Mouse (Mus musculus) neural tube, embryonic 12.5 days (tissue): ENCODE results near the gene Tas2r134. TPM values are rescaled to one million over a fixed set of nuclear protein-coding genes. Genes with fewer than 3 reads are reported as not detected.

Source experiments
- ATAC-seq: fragments of 200-750 bp; cut with Nextera tagmentation; 2 replicates; pipeline ENCODE4 v1.8.0; 2017; ENCODE audit warnings: low read depth, mild to moderate bottlenecking, moderate TSS enrichment, moderate library complexity; ENCODE audit not compliant: low FRiP score
- H3K27ac ChIP-seq: fragments of 300-500 bp; sonication (generic); 2 replicates; pipeline ENCODE4 v1.5.1; 2016
- H3K27me3 ChIP-seq: fragments of 300-500 bp; sonication (generic); replicated peaks from 2 replicates; pipeline ENCODE4 v1.6.1; 2016; ENCODE audit warnings: mild to moderate bottlenecking
- H3K36me3 ChIP-seq: fragments of 300-500 bp; sonication (generic); 2 replicates; pipeline ENCODE4 v1.6.1; 2016; ENCODE audit warnings: mild to moderate bottlenecking
- H3K4me1 ChIP-seq: fragments of 300-500 bp; sonication (generic); 2 replicates; pipeline ENCODE4 v1.6.1; 2016
- H3K4me2 ChIP-seq: fragments of 300-500 bp; sonication (generic); replicated peaks from 2 replicates; pipeline ENCODE4 v1.6.1; 2016; ENCODE audit warnings: mild to moderate bottlenecking
- H3K4me3 ChIP-seq: fragments of 300-500 bp; sonication (generic); 2 replicates; pipeline ENCODE4 v1.5.1; 2016
- H3K9ac ChIP-seq: fragments of 300-500 bp; sonication (generic); 2 replicates; pipeline ENCODE4 v1.6.1; 2016; ENCODE audit warnings: mild to moderate bottlenecking
- H3K9me3 ChIP-seq: fragments of 300-500 bp; sonication (generic); 2 replicates; pipeline ENCODE4 v1.6.1; 2016; ENCODE audit warnings: mild to moderate bottlenecking
- WGBS: fragments of 180-500 bp; shearing (Covaris S2); methylation state at CpG from one replicate; pipeline ENCODE4 v1.1.7; 2016; 5-methylcytosine and 5-hydroxymethylcytosine counted together
- polyA plus RNA-seq: library from polyadenylated mRNA; unstranded; fragments of >200 nt; fragmentation: Nextera tagmentation; extraction: Ambion mirVana; gene quantifications from 2 replicates; pipeline ENCODE4 v1.2.1, GENCODE M21; 2016

The Tas2r134 gene
- not detected in 2 replicates for polyA plus RNA-seq

DNA sequence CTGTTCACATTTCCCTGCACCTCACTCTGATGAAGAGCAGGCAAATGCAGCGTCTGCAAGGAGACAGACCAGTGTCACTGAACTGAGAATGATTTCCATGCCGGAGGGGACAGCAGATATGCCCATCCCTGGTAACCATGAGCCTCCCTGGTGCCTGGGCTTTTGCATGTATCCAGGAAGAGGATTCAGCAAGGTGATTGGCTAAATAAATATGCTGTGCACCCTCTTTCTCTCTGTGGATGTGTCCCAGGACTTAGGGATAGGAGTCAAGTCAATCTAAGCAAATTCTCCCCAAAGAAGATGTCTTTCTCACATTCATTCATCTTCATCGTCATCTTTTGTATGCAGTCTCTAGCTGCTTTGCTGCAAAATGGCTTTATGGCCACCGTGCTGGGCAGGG, at the start of gene Tas2r134:
Tas2r134 (plus strand) TSS at position 301 of the 400 bp plus-strand sequence.
- Histone ChIP-seq H3K36me3 (no peaks in the 10 kb centered on the region), H3K9me3 (no peaks in the 10 kb centered on the region), H3K4me2 (no peak within 1 kb of the TSS), H3K9ac (no peak within 1 kb of the TSS), H3K27ac (no peak within 1 kb of the TSS), H3K4me3 (no peak within 1 kb of the TSS), H3K4me1 (no peaks in the 10 kb centered on the region), H3K27me3 (no peaks in the 10 kb centered on the region)
- WGBS = 84% methylated on average over 4 of the region's 4 CpGs
- ATAC-seq = no peak

DNA sequence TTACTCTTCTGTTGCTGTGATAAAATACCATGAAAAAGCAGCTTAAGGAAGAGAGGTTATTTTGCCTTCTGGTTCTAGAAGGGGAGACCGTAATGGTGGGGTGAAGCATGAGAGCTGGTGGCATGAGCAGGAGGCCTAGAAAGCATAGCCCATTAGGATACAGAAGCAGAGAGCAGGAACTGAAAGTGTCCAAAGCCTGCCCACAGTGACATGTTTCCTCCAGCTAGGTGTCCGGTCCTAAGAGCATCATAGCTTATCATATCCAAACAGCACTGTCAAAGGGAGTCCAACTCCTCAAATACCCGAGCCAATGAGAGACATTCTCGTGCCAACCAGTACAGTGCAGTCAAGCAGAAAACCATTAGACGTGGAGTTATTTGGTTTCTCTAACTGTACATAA, 47.5 kb upstream of the Tas2r134 start:
- ATAC-seq = no peak
- no peak overlapping the region for H3K27ac ChIP-seq
- WGBS = 79% methylated on average over 5 of the region's 5 CpGs

DNA sequence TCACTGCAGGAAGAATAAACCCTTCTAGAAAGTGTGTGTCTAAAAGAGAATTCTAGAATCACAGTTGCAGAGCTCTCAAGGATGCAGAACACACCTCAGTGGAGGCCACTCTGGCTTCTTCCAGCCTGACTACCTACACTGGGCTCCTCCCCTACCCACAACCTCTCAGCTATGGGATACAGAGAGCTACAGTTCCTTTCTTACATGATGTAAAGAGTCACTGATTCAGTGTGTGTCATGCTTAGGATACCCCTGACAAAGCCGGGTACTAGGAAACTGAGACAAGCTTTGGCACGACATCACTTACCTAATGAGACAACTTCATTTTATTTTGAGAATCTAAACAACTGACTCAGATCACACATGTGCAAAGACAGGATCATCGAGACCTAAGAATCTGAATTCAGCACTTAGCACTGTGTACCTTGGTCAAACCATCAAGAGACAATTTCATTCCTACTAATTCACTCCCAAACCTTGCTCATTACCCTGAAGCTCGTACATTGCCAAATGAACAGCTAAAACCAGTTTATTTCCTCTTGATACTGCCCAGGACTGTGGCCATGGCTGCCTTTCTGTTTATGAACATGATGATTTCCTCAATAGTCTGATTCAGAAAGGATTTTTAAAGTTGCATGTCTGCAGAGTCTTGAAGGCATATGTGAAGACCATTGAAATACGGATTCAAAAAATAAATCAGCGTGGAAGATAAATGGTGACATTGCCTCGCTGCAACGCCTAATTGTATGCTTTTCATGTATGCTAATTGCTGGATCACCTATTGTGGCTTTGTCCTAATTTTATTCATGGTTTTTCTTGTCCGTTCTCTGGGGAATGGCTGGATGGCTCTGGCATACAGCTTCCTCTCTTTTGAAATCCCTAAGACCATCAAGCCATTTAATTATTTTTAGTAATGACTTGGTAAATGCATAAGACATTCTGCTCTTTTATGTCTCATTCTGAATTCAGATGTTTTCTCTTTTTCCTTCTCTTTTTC, 43.0 kb upstream of the Tas2r134 start:
- Histone ChIP-seq H3K9me3 (no peaks in the 10 kb centered on the region), H3K36me3 (no peaks in the 10 kb centered on the region), H3K27me3 (no peaks in the 10 kb centered on the region), H3K4me1 (peaks cover 15% of the 10 kb centered on the region), H3K27ac (0 out of 2 replicates have a peak overlapping the region, but pooled peaks have one; percentile 22), H3K4me3 (no peak overlapping the region), H3K9ac (no peak overlapping the region), H3K4me2 (no peak overlapping the region)
- peak; percentile 88 for ATAC-seq
- 33% methylated on average over 9 of the region's 9 CpGs for WGBS

More for the DNA sequence above, 47.5 kb upstream of the Tas2r134 start:
- Histone ChIP-seq H3K36me3 (no peaks in the 10 kb centered on the region), H3K9ac (no peak overlapping the region), H3K27me3 (no peaks in the 10 kb centered on the region), H3K9me3 (no peaks in the 10 kb centered on the region), H3K4me2 (no peak overlapping the region), H3K4me3 (no peak overlapping the region), H3K4me1 (peaks cover 13% of the 10 kb centered on the region)

DNA sequence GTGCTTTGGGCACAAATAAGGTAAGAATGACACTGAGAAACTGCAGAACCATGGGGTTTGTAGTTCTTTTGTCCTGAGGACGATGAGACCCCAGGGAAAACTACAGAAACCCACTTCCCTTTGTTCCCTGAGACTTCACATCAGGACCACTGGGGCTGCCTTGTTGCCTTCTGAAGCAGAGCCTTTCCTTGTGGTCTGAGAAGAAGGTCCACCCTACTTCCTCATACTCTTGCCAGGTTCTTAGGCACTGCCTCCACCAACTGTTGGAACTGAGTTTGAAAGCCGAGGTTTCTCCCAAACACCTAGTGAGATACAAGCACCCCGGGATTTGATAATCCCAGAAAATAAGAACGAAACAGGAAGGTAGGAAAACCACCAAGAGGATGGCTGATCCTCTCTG, 39.0 kb upstream of the Tas2r134 start:
- 86% methylated on average over 4 of the region's 4 CpGs for WGBS

DNA sequence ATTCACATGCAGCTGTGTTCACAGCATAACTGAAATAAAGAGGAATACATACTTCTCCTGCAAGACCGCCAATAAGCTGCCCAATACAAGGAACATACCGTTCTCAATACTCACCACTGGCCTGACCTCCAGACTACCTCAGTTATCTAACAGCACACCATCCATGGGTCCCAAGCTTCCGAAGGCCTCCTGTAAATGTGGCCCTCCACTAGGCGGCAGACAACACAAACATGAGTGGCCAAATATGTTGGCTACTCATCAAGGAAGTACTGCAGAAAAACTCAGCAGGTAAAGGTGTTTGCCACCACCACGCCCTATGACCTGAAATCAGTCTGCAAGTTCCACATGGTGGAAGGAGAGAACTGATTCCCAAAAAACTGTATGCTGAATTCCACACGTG, 38.4 kb upstream of the Tas2r134 start:
- Histone ChIP-seq H3K27ac (no peak overlapping the region), H3K4me1 (peaks cover 10% of the 10 kb centered on the region), H3K36me3 (no peaks in the 10 kb centered on the region), H3K4me3 (no peak overlapping the region), H3K27me3 (no peaks in the 10 kb centered on the region), H3K4me2 (no peak overlapping the region), H3K9ac (no peak overlapping the region), H3K9me3 (no peaks in the 10 kb centered on the region)
- ATAC-seq = no peak
- WGBS = 75% methylated on average over 6 of the region's 6 CpGs

More for the DNA sequence above, 39.0 kb upstream of the Tas2r134 start:
- Histone ChIP-seq H3K36me3 (no peaks in the 10 kb centered on the region), H3K9me3 (no peaks in the 10 kb centered on the region), H3K9ac (no peak overlapping the region), H3K4me3 (no peak overlapping the region), H3K4me1 (peaks cover 15% of the 10 kb centered on the region), H3K27ac (no peak overlapping the region), H3K27me3 (no peaks in the 10 kb centered on the region), H3K4me2 (no peak overlapping the region)
- ATAC-seq = no peak

DNA sequence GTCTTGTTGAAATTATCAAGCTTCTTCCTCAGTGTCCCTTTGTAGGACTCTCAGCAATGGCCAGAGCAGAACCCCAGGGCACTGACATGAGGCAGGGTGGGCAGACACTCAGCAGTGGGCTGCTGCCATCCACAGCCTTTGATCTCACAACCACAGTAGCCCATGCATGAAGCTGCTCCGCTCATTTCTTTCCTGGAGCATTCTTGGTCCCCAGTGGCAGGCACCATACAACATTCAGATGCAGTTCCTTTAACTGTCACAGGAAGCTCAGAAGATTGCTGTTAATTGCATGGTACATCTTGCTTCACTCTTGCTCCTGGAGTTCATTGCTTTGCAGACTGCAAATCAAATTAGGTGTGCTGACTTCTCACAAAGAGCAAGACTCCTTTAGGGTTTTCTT, 37.7 kb upstream of the Tas2r134 start:
- ATAC-seq = no peak
- no peak overlapping the region for H3K27ac ChIP-seq
- H3K36me3 ChIP-seq = no peaks in the 10 kb centered on the region

DNA sequence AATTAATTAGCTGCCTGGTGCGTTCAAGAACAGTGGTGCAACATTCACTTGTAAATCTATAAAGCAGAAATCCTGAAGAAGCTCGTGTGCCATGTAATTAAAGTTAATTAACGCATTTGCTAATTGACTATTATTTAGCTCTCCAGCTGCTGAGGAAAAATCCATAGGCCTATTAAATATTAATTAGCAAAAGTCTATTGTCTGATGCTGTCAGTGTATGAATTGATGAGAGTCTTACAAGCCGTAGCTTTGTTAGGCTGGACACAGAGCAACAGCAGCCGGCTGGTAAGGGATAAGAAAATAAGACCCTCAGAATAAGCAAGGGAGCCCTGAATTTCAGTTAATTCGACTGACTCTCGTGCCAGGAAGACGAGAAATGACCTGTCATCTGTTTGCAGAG, 37.0 kb upstream of the Tas2r134 start:
- no peak overlapping the region for H3K4me3 ChIP-seq
- no peak for ATAC-seq

More for the DNA sequence above, 37.7 kb upstream of the Tas2r134 start:
- peaks cover 3% of the 10 kb centered on the region; the same call in 1 of the 2 replicates for H3K4me1 ChIP-seq
- no peak overlapping the region for H3K4me3 ChIP-seq
- WGBS = 29% methylated on average over 1 of the region's 1 CpGs
- H3K4me2 ChIP-seq = no peak overlapping the region
- H3K9me3 ChIP-seq = no peaks in the 10 kb centered on the region
- no peak overlapping the region for H3K9ac ChIP-seq
- H3K27me3 ChIP-seq = no peaks in the 10 kb centered on the region

DNA sequence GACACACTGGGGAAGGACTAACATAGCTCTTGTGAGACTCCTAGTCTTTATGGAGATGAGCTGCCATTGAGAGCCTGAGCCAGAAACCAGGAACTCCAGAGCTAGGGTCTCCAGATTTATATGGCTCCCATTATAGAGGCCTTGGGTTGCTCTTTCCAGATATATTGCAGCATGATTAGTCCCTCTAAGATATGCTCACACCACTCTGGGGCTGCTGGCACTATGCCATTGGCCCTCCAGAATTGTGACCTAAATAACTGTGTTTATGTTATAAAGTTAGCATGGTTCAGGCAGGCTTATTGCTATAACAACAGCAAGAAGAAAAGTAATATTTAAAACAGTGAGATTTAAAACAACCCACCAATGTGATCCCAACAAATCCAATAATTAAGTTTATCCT, 35.2 kb upstream of the Tas2r134 start:
- Histone ChIP-seq H3K4me3 (no peak overlapping the region), H3K4me1 (no peaks in the 10 kb centered on the region; the same call in 1 of the 2 replicates), H3K9ac (no peak overlapping the region), H3K4me2 (no peak overlapping the region), H3K36me3 (no peaks in the 10 kb centered on the region), H3K9me3 (no peaks in the 10 kb centered on the region), H3K27me3 (no peaks in the 10 kb centered on the region), H3K27ac (no peak overlapping the region)
- ATAC-seq = no peak

More for the DNA sequence above, 37.0 kb upstream of the Tas2r134 start:
- Histone ChIP-seq H3K27me3 (no peaks in the 10 kb centered on the region), H3K4me1 (no peaks in the 10 kb centered on the region; the same call in 1 of the 2 replicates), H3K27ac (no peak overlapping the region), H3K4me2 (no peak overlapping the region), H3K36me3 (no peaks in the 10 kb centered on the region), H3K9me3 (no peaks in the 10 kb centered on the region), H3K9ac (no peak overlapping the region)
- 46% methylated on average over 8 of the region's 8 CpGs for WGBS

DNA sequence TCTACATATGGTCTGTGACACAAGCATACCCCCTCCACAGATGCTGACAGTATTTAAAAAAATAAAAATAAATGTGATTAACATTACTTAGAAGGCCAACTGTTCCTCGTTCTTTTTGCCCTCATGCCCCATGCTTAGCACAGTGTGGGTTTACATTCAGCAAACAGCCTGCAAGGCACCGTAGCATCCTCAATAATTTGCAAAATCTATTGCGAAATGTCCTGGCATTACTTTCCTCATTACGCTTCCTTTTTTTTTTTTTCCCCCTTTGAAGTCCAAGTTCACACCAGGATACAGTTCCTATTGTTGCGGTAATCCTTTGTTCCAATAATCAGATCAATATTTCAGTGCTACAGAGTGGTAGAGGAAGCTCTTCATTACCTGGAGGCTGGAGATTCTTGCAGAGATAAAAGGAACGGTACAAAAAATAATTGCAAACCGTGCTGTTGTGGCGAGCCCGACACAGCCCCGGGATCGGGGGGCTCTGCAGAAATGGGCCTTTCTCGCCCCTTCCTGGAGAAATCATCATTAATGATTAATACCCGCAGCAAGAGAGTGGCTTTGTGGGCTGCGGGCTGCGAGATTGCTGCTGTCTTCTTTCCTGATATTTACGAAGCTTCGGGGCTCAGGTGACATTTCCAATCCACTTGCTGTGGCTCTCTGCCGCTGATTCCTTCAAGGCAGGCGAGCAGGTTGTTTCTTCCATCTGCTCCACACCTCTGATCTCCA, 27.7 kb upstream of the Tas2r134 start:
- H3K36me3 ChIP-seq = no peaks in the 10 kb centered on the region
- H3K27ac ChIP-seq = no peak overlapping the region
- peak overlapping the region; percentile 41 for H3K4me2 ChIP-seq
- 0 out of 2 replicates have a peak, but pooled peaks cover 3% of the 10 kb centered on the region for H3K4me1 ChIP-seq
- no peaks in the 10 kb centered on the region for H3K9me3 ChIP-seq
- whole genome bisulfite sequencing = 48% methylated on average over 19 of the region's 19 CpGs
- H3K4me3 ChIP-seq = no peak overlapping the region
- peak; percentile 39; the same call in 1 of the 2 replicates for ATAC-seq
- peak overlapping the region; percentile 35; the same call in 1 of the 2 replicates for H3K9ac ChIP-seq
- no peaks in the 10 kb centered on the region for H3K27me3 ChIP-seq

DNA sequence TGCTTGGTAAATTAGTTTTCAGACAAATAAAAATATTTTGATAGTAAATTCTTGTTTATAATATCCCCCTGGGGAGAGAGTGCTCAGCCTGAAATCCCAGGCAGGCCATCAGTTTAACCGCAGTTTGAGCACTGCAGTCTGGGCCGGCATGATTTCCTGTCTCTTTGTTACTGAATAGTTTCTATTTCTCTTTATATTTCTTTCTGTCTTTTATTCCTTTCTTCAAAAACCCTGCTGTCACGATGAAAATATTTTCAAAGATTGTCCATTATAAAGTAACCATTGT, 27.2 kb upstream of the Tas2r134 start:
- H3K36me3 ChIP-seq = no peaks in the 10 kb centered on the region
- peak overlapping the region; percentile 41; the same call in 1 of the 2 replicates for H3K4me2 ChIP-seq
- 38% methylated on average over 3 of the region's 3 CpGs for WGBS
- no peaks in the 10 kb centered on the region for H3K9me3 ChIP-seq
- H3K9ac ChIP-seq = no peak overlapping the region
- ATAC-seq = no peak; the same call in 1 of the 2 replicates
- H3K27me3 ChIP-seq = no peaks in the 10 kb centered on the region
- no peak overlapping the region for H3K27ac ChIP-seq
- H3K4me3 ChIP-seq = no peak overlapping the region
- 0 out of 2 replicates have a peak, but pooled peaks cover 3% of the 10 kb centered on the region for H3K4me1 ChIP-seq

DNA sequence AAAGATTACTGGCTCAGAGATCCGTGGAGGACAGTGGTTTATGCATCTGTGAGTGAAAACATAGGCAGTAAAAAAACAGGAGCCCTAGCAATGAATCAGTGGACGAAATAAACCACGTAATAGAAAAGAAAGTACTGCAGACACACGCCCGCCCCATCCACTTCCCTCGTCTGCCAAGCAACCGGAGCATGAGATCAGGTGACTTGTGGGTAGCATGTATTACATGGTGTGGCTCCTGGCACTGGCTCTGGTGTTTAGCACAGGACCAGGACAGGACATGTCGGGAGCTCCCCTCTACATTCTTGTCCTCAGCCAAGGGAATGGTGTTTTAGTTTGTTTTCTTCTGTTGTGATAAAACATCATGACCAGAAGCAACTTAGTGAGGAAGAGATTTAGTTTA, 26.4 kb upstream of the Tas2r134 start:
- Histone ChIP-seq H3K4me3 (no peak overlapping the region), H3K27ac (no peak overlapping the region), H3K4me2 (no peak overlapping the region), H3K9me3 (no peaks in the 10 kb centered on the region), H3K36me3 (no peaks in the 10 kb centered on the region), H3K9ac (no peak overlapping the region), H3K4me1 (0 out of 2 replicates have a peak, but pooled peaks cover 3% of the 10 kb centered on the region), H3K27me3 (no peaks in the 10 kb centered on the region)
- ATAC-seq = no peak
- WGBS = 68% methylated on average over 8 of the region's 8 CpGs

DNA sequence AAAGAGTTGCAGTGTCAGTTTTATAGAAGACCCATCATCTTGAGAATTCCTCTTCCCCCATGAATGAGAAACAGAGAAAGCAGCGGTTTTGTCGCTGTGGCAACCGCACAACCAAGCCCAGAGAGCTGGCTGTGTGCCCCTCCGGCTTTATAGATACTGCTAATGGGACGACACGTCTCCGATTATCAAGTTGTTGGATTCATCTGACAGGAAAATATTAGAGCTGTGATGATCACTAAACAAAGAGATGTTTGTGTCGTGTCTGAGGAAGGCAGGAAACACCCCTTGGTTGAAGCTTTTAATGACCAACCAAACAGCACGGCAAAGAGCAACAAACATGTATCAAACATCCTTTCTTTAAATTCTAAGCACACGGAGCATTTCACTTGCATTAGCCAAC, 17.0 kb upstream of the Tas2r134 start:
- 23% methylated on average over 10 of the region's 10 CpGs for WGBS
- H3K27me3 ChIP-seq = no peaks in the 10 kb centered on the region
- peak overlapping the region; percentile 39 for H3K4me2 ChIP-seq
- no peak for ATAC-seq
- H3K4me3 ChIP-seq = no peak overlapping the region
- no peak overlapping the region for H3K9ac ChIP-seq
- peaks cover 14% of the 10 kb centered on the region for H3K4me1 ChIP-seq
- no peaks in the 10 kb centered on the region for H3K36me3 ChIP-seq
- H3K9me3 ChIP-seq = no peaks in the 10 kb centered on the region
- 0 out of 2 replicates have a peak overlapping the region, but pooled peaks have one; percentile 3 for H3K27ac ChIP-seq
